Mouse (Mus musculus): ENCODE data around the gene Poc1a. TPM values are rescaled to one million over a fixed set of nuclear protein-coding genes. Genes with fewer than 3 reads are reported as not detected.

Poc1a gene
- total RNA-seq, 2 experiments from 2014 or later = 7.3 to 8.8 TPM

Other genes starting within 250 kb of the Poc1a start
- gene Col6a4, start 184.3 kb upstream of the Poc1a start, total RNA-seq (2021) = 1 to 10 TPM in 1 of 2 experiments, under 1 TPM in 1; 0.96 to 1.7 TPM
- 10 to 100 TPM; 15.7 to 23.2 TPM for gene Glyctk, start 122.9 kb upstream of the Poc1a start, total RNA-seq (2021)
- gene Wdr82, start 110.1 kb upstream of the Poc1a start, total RNA-seq (2021) = 10 to 100 TPM; 72.1 to 87.6 TPM
- 100 to 1,000 TPM; 119 to 129 TPM for gene Ppm1m, start 81.3 kb upstream of the Poc1a start, total RNA-seq (2021)
- gene Twf2, start 78.0 kb upstream of the Poc1a start, total RNA-seq (2021) = 10 to 100 TPM; 38.5 to 58.6 TPM
- 1 to 10 TPM; 1.2 to 1.5 TPM for gene Tlr9, start 58.5 kb upstream of the Poc1a start, total RNA-seq (2021)
- 1,000 to 10,000 TPM in 1 of 2 experiments, 100 to 1,000 TPM in 1; 940 to 1,609 TPM for gene Alas1, start 32.4 kb upstream of the Poc1a start, total RNA-seq (2021)
- gene Dusp7, start 87.6 kb downstream of the Poc1a start, total RNA-seq (2021) = 10 to 100 TPM; 21.0 to 26.1 TPM
- gene Rpl29, start 148.4 kb downstream of the Poc1a start, total RNA-seq (2021) = 100 to 1,000 TPM; 485 to 490 TPM
- 10 to 100 TPM; 21.3 to 23.1 TPM for gene Acy1, start 157.3 kb downstream of the Poc1a start, total RNA-seq (2021)
- 10 to 100 TPM; 30.7 to 32.6 TPM for gene Abhd14b, start 166.4 kb downstream of the Poc1a start, total RNA-seq (2021)
- 10 to 100 TPM; 20.6 to 24.6 TPM for gene Abhd14a, start 166.6 kb downstream of the Poc1a start, total RNA-seq (2021)
- gene Pcbp4, start 172.2 kb downstream of the Poc1a start, total RNA-seq (2021) = 10 to 100 TPM; 28.6 to 42.5 TPM
- under 1 TPM; 0.27 to 0.48 TPM for gene Gpr62, start 184.9 kb downstream of the Poc1a start, total RNA-seq (2021)
- 10 to 100 TPM; 25.9 to 37.0 TPM for gene Rrp9, start 194.9 kb downstream of the Poc1a start, total RNA-seq (2021)
- gene Parp3, start 195.9 kb downstream of the Poc1a start, total RNA-seq (2021) = 10 to 100 TPM; 14.4 to 28.6 TPM
- gene Iqcf1, start 218.9 kb downstream of the Poc1a start, total RNA-seq (2021) = not detected
- not detected for gene Iqcf5, start 233.5 kb downstream of the Poc1a start, total RNA-seq (2021)

Data from adrenal gland, postnatal 10 days (tissue).